Mouse (Mus musculus) ES-CJ7 (cell line): Measurements from ENCODE around the gene Ifnar2.
"Not testable (repeated sequence)": the region's sequence is repeated elsewhere in the genome, so short reads cannot be mapped to it uniquely, and the experiment has no call there.

Experiments used
- DNase-seq: peaks from one replicate; pipeline ENCODE4 v3.0.0; 2011; ENCODE audit warnings: low read depth, low spot score

The Ifnar2 gene

DNA sequence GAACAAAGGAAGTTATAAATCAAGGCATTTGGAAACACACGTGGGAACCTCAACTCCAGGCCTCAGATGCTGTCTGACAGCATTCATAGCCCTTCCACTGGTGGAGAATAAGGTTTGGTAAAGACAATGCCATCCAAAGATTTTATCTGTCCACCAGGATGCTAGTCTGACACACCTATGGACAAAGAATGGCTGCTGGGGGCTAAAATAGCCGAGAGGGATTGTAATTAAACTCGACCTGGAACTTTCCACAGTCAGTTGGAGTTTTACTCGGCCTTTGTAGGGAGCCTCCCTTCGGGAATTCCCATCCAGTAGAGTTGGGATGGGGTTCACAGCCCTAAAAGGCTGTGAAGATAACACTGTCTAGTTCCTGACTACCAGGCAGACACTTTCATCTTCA lies 54.9 kb downstream of the Ifnar2 start:
- no peak for DNase-seq

DNA sequence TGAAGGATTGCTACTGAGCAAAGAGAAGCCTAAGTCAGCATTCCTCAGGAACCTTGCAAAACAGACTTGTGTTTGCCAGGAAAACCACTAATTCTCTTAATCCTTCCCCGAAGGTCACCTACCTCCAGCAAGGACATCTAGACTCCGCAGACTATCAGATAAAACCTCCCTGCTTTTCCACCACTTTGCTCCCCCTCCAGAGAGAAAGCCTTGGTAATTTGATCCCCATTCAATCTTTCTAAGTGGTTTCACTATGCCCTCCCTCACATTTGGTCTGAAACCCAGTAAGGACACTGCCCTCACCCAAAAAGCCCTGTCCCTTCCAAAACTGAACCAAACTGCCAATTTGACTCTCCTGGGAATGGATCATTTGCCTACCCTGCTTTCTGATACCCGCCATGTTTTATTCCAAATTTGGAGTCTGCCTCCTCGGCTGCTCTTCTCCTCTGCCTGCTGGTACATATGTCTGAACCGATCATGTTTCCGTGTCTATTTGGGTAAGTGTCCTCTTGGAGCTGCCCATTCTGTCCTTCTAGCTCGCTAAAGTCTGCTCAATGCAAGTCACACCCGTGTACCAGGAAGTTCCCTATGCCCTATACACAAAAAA lies 55.8 kb downstream of the Ifnar2 start:
- no peak for DNase-seq

DNA sequence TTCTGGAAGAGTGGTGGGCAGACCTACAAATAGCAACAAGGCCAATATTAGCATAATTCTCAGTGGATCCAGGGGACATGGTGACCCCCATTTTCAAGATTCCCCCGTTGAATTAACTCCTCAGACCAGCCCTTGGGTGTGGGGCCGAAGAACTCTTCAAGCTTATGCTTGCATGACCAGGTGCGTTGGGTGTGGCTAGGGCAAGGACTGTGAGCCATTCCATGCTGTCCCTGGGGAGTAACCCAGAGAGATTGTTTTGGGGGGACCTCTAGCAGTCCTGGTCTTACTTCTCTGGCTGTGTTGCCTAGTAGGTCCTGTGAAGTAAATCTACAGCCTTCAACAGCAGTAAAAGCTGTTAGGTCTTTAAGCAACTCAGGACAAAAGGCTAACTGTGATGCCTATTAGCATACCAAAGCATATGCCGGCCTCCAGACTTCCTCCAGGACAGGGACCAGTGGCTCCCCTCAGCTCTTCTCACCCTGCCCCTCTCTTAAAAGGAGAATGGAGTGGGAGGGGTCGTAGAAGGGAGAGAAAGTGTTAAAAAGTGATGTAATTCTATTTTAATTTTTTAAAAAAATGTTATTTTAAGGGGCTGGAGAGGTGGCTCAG lies 60.2 kb downstream of the Ifnar2 start:
- peak; percentile 53 for DNase-seq

DNA sequence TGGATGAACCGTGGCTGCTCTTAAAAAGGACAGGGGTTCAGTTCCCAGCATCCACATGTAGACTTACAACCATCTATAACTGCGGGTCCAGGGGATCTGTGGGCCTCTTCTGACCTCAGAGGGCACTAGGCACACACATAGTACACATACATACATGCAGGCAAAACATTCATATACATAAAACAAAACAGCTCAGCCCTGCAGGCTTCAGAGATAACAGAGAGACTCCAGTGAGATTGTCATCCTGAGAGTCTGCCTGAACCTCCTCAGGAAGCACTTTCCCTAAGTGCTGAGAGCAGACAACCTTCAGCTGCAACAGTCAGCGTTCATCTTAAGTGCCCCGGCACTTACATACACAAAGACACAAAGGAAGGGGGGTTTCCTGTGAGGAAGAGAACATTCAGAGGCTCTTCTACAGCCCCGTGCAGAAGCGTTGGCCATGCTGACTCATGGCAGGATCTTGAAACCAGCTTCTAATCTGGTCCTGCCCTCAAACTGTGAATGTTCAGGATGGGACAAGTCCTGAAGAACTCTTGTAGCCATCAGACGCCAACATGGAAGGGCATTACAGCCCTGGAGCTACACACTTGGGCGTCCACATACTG lies 60.8 kb downstream of the Ifnar2 start:
- DNase-seq = no peak

DNA sequence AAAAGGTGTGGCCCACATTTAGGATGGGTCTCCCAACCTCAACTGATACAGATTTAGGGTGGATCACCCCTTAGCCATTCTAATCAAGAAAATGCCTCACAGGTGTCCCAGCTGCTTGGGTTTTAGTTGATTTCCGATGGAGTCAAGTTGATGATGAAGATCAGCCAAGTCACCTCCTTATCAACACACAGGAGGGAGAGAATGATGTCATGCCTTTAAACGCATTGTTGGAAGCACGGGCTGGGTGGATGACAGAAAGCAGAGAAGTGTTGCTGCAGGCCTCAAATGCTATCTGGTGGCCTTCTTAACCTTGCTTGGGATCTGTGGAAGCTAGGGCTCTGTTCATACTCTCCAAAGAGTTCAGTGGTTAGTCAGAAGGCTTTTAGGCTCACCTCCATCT lies 61.5 kb downstream of the Ifnar2 start:
- DNase-seq = no peak

DNA sequence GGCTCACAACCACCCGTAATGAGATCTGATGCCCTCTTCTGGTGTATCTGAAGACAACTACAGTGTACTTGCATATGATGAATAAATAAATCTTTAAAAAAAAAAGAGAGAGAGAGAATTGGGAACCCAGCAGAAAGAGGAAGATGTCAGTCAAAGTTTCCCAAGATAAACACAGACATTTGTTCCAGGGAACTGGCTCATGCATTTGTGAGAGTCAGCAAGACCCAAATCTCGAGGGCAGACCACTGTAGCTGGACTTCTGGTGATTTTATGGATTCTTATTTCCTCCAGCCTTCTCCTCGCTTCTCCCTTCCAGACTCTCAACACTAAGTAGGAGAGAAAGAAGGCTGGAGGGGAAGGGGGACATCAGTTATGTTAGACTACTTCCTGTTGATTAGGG lies 65.5 kb downstream of the Ifnar2 start:
- DNase-seq = no peak

DNA sequence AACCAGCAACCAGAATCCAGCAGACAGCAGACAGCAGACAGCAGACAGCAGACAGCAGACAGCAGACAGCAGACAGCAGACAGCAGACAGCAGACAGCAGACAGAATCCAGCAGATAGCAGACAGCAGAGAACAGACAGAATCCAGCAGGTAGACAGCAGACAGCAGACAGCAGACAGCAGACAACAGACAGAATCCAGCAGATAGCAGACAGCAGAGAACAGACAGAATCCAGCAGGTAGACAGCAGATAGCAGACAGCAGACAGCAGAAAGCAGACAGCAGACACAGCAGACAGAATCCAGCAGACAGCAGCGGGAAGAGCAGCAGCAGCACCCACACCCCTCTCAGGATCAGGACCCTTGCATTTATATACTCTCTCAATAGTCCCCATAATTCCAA lies 66.0 kb downstream of the Ifnar2 start:
- DNase-seq = not testable (repeated sequence)

DNA sequence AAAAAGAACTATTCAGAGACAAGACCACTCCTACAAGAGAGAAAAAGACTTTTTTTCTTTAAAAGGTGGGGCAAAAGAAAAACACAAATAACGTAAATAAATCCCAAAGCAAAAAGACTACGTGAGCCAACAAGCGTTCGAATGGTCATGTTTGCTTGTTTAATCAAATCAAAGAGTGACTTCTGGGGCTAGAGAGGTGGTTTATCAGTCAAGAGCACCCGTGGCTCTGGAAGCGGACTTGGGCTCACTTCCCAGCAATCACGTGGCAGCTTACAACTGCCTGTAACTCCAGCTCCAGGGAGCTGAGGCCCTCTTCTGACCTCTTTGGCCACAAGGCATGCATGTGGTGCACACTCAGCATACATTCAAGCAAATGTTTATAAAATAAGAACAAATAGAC lies 68.8 kb downstream of the Ifnar2 start:
- DNase-seq = no peak

DNA sequence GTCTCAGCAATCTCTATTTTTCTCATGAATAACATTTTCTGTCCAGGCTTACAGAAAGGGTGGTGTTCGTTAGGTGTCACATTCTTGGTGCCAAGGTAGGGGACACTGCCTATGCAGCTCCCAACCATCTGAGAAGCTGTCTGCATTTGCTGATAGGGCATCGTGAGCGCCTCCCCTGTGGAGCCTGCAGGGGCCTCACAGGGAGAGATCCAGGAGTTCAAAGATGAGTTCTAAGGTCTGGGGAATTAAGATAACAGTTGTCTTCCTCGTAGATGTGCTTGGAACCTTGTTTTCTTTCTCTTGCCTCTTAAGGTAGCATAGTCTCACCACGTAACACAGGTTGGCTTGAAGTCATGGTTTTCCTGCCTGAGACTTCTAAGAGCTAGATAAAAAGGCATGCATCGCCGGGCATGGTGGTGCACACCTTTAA lies 69.2 kb downstream of the Ifnar2 start:
- DNase-seq = no peak

DNA sequence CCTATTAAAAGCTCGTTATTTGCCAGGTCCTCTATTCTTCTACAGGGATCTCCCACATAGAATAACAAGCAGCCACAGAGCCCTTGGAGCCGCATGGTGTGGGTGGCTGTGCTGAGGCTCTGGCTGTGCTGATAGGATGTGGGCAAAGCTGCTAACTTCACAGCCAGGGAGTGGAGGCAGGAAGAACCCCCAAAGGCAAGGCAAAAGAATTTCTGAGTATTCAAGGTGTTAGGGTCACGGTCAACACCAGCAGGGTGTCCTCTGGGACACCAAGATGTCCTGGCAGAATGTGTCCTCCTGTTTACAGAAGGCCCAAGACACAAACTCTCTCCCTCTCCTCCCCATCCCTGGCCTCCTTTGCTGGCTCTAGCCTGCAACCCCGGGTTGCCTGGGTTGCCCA lies 69.9 kb downstream of the Ifnar2 start:
- no peak for DNase-seq

DNA sequence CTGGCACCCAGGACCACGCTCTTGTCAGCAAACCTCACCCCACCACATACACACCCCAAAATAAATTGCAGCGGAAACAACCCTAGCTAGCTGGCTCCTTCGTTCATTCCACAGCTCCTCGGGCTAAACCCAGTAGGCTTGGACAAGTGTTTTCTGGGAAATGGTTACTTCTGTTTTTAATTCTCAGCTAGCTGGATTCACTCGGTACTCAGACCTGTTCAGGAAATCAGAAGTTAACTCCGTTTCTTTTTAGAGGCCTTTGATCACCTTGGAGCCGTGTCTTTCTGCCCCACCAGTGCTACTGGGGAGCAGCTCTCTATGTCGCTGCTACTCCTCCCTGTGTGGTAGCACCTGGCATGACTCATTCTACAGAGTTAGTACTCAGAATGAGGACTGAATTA lies 70.6 kb downstream of the Ifnar2 start:
- DNase-seq = no peak

DNA sequence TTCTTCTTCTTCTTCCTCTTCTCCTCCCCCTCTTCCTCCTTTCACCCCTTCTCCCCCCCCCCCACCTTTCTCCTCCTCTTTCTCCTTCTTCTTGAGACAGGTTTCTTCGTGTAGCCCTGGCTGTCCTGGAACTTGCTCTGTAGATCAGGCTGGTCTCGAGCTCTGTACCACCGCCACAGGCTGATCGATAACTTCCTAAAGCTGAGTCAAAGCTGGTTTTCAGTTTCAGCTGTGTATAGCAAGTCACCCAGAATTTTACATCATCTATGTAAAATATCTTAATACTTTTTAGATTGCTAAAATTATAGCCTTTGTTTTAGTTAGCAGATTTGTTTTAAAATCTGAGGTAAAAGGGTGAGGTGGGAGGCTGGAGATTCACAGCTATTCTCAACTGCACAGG lies 72.3 kb downstream of the Ifnar2 start:
- no peak for DNase-seq

DNA sequence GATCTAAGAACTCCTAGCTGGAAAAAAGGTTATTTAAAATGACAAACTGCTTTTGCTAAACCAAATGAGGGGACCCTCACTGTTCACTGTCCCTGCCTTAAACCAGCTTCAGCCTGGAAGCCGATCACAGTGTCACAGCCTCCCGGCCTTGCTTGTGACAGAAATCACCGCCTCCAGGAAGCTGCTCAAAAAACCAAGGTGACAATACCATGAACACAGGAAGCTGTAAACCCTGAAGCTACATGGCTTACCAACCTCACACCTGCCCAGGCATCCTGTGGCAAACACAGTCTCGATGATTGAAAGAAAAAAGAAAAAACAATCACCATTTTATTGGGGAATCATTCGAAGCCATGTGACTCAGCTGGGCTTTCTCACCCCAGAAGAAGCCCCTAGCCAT lies 73.0 kb downstream of the Ifnar2 start:
- no peak for DNase-seq

DNA sequence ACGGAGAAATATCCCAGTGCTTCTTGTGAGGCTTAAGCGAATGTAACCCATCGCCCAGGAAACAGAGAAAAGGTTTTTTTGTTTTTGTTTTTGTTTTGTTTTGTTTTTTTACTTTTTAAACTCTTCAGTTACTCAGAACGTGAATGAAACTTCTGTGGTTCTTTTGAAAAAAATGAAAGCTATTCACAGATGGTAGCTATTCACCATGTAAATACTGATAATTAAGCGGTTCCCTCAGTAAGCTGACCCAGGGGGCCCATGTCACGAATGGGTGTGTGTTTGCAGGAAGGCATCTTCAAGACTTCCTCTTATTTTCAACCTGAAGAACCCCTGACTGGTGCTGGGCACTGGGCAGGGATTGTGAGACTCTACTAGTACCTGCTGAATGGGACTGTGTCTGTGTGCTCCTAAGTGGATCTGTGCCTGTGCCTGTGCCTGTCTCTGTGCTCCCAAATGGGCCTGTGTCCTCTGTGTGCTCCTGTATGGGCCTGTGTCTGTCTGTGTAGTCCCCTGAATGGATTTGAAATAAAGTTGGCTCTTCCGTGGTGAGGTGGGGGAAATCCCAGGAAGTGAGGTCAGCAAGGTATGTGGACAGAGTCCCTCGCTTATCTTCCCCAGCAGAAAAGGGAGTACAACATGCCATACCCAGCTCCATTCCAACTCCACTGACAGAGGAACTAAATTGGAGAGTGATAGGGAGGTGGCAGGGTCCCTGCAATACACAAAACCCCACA lies 74.4 kb downstream of the Ifnar2 start:
- DNase-seq = no peak

DNA sequence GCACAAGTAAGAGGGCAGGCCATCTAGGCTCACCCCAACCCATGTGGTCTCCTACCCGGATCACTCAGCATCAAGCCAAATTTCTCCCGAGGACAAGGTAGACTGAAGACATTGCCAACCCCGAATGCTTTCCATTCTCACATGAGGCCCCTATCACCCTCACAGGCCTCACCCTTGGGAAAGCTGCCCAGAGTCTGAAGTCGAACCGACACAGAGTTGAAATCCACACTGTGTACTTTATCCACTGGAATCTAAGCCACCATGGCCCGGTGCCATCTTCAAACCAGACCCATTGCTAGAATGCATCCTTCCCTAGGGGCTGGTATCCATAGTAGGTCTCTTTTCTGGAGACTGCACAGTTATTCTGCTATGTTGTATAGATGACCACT lies 74.9 kb downstream of the Ifnar2 start:
- no peak for DNase-seq

DNA sequence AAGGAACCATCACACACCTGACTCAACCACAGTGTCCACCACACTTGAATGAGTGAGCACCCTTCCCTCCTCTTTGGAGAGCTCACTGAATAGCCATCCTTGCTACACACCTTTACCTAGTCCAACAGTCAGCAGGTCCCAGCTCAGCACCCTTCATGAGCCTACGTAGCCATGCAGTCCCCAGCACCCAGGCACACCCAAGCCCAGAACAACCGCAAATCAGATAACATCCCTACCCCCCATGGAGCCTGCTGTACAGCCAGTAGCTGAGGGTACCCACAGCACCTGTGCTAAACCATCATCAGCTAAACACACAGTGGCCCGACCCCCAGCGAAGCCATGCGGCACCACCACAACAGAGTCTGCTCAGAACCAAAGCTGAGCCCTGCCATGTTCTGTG lies 75.5 kb downstream of the Ifnar2 start:
- no peak for DNase-seq

DNA sequence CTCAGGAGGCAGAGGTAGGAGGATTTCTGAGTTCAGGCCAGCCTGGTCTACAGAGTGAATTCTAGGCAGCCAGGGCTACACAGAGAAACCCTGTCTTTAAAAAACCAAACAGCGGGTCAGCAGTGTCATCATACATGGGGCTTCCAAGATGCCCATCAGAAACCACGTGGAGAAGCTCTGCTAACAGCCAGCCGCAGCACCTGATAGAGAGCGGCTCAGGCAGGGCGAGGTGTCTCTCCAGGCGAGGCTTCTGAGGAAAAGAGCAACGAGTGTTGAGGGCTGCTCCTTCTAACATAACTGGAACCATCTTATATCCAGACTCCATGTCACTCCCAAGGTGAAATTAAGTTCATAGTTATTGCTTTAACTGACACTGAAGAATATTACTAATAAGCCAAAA lies 76.3 kb downstream of the Ifnar2 start:
- DNase-seq = no peak

DNA sequence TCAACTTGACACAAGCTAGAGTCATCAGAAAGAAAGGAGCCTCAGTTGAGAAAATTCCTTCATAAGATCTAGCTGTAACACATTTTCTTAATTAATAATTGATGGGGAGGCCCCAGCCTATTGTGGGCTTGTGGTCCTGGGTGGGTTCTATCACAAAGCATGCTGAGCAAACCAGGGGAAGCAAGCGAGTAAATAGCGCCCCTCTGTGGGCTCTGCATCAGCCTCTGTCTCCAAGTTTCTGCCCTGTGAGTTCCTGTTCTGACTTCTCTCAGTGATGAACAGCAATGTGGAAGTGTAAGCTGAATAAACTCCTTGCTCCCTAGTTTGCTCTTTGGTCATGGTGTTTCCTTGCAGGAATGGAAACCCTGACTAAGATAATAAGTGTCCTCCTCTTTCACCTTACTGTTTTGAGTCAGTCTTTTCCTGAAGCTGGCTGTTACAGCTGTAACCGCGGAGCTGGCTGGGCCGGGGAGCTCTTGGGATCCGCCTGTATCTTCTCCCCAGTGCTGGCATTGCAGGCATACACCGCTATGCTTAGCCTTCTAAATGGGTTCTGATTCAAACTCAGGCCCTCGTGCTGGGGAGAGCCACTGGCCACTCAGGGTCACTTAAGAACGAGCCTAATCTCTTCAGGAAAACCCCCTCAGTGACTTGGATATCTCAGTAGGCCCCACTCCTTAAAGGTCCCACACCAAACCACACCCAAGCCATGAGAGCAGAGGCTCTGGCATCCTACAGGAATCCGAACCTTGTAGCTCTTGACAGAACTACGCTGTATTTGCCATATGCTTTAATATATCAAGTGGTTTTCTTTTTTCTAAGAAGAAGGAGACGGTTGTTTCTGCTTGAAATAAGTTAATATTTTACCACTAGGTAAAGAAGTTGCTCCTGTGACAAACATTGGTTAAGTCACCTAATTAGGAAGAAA lies 77.8 kb downstream of the Ifnar2 start:
- no peak for DNase-seq

DNA sequence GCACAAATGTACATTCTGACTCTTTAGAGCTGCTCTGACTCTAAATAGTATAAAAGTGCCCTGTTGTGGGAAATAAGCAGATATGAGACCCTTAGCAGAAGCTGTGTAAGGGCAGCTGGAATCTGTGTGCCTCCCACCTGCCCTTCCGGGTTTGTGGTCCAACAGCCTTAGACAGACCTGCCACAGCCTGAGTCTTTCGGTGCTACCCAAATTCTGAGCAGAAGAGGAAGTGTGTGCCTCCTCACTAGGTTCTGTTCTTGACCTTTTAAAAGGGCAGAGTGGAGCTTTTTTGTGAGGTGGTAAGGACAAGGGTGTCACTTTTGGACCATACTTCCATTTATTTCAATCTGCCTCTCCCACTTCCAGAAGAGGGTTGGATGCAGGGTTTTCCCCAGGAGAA lies 79.4 kb downstream of the Ifnar2 start:
- no peak for DNase-seq

DNA sequence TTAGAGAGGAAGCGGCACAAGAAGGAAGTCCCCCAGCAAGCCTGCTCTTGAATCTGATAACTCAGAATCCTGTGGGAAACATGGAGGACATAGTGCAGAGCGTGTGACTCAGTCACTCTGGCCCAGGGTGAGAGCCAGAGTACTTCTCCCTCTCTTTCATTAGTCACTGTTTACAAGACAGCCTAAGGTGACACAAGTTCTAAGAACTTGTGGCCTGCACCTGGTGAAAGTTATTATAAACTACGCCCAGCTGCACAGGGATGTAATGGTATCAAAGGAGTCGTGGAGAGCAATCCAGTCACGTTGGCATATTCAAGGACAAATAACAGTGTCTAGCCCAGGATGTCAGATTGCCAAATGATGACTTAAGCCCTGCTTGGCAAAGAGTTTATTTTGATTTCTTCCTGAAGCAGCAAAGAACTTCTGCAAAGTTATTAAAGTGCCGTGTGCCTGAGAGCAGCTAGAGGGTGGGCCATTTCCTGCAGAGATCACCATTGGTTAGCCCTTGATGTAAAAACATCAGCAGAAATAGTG lies 79.8 kb downstream of the Ifnar2 start:
- DNase-seq = no peak
